Mouse (Mus musculus): ENCODE results near the gene Bst1.

The Bst1 gene

GRCm38 (mm10) chr5:43818695-43819094 lies at the start of gene Bst1:
Gene Bst1, plus strand, starts transcription at chr5:43818885.
- no peak for DNase-seq

- DNase-seq, result no peak
Observed at GRCm38 (mm10) chr5:43770618-43771354, 47.9 kb upstream of the Bst1 start.

- DNase-seq, result no peak
Observed at GRCm38 (mm10) chr5:43771555-43771954, 47.1 kb upstream of the Bst1 start.

- DNase-seq, result peak; percentile 52
Observed at GRCm38 (mm10) chr5:43776407-43776806, 42.3 kb upstream of the Bst1 start.

- no peak for DNase-seq
Observed at GRCm38 (mm10) chr5:43776993-43777392, 41.7 kb upstream of the Bst1 start.

GRCm38 (mm10) chr5:43778583-43778982 lies 40.1 kb upstream of the Bst1 start:
- no peak for DNase-seq

GRCm38 (mm10) chr5:43781423-43781976 lies 37.2 kb upstream of the Bst1 start:
- no peak for DNase-seq

- DNase-seq, result peak; percentile 91
Observed at GRCm38 (mm10) chr5:43781977-43782930, 36.4 kb upstream of the Bst1 start.

GRCm38 (mm10) chr5:43783996-43784395 lies 34.7 kb upstream of the Bst1 start:
- DNase-seq, result no peak

- no peak for DNase-seq
Observed at GRCm38 (mm10) chr5:43786607-43787006, 32.1 kb upstream of the Bst1 start.

- no peak for DNase-seq
Observed at GRCm38 (mm10) chr5:43787976-43788752, 30.5 kb upstream of the Bst1 start.

- no peak for DNase-seq
Observed at GRCm38 (mm10) chr5:43792354-43792753, 26.3 kb upstream of the Bst1 start.

- no peak for DNase-seq
Observed at GRCm38 (mm10) chr5:43799530-43799929, 19.2 kb upstream of the Bst1 start.

- no peak for DNase-seq
Observed at GRCm38 (mm10) chr5:43800700-43801099, 18.0 kb upstream of the Bst1 start.

- DNase-seq, result no peak
Observed at GRCm38 (mm10) chr5:43801253-43801652, 17.4 kb upstream of the Bst1 start.

GRCm38 (mm10) chr5:43801798-43802197 lies 16.9 kb upstream of the Bst1 start:
- DNase-seq, result no peak

- no peak for DNase-seq
Observed at GRCm38 (mm10) chr5:43805401-43805800, 13.3 kb upstream of the Bst1 start.

- no peak for DNase-seq
Observed at GRCm38 (mm10) chr5:43806340-43806739, 12.3 kb upstream of the Bst1 start.

- no peak for DNase-seq
Observed at GRCm38 (mm10) chr5:43806914-43807313, 11.8 kb upstream of the Bst1 start.

GRCm38 (mm10) chr5:43807744-43808696 lies 10.7 kb upstream of the Bst1 start:
- DNase-seq, result peak; percentile 94

GRCm38 (mm10) chr5:43810427-43811062 lies 8.1 kb upstream of the Bst1 start:
- no peak for DNase-seq

Data from retina, postnatal 1 day (tissue).